Mouse (Mus musculus) limb, embryonic 14.5 days (tissue): ENCODE data around the gene Stub1. TPM values are rescaled to one million over a fixed set of nuclear protein-coding genes. Genes with fewer than 3 reads are reported as not detected.

Experiments used
- ATAC-seq: fragments of 200-750 bp; cut with Nextera tagmentation; 2 replicates; pipeline ENCODE4 v1.8.0; 2017; ENCODE audit warnings: low read depth, moderate number of reproducible peaks, moderate TSS enrichment; ENCODE audit not compliant: low FRiP score
- DNase-seq: peaks from one replicate; pipeline ENCODE4 v3.0.0-alpha.2; 2015; ENCODE audit warnings: low spot score
- H3K27ac ChIP-seq: fragments of 300-500 bp; sonication (generic); replicated peaks from 2 replicates; pipeline ENCODE4 v1.5.1; 2014; ENCODE audit warnings: low read depth, mild to moderate bottlenecking, low read length, moderate library complexity, mixed read lengths
- H3K27me3 ChIP-seq: fragments of 300-500 bp; sonication (generic); 2 replicates; pipeline ENCODE4 v1.6.1; 2014; ENCODE audit warnings: low read length, mixed read lengths; ENCODE audit not compliant: control insufficient read depth, insufficient read depth
- H3K36me3 ChIP-seq: fragments of 300-500 bp; sonication (generic); 2 replicates; pipeline ENCODE4 v1.6.1; 2014; ENCODE audit warnings: mild to moderate bottlenecking, low read length, moderate library complexity, mixed read lengths; ENCODE audit not compliant: control insufficient read depth, insufficient read depth
- H3K4me1 ChIP-seq: fragments of 300-500 bp; sonication (generic); 2 replicates; pipeline ENCODE4 v1.6.1; 2014; ENCODE audit warnings: antibody characterized with exemption, low read length, mixed read lengths; ENCODE audit not compliant: control insufficient read depth, insufficient read depth
- H3K4me2 ChIP-seq: fragments of 300-500 bp; sonication (generic); replicated peaks from 2 replicates; pipeline ENCODE4 v1.6.1; 2014; ENCODE audit warnings: low read depth, mild to moderate bottlenecking, low read length, moderate library complexity; ENCODE audit not compliant: severe bottlenecking
- H3K4me3 ChIP-seq: fragments of 300-500 bp; sonication (generic); replicated peaks from 2 replicates; pipeline ENCODE4 v1.5.1; 2014; ENCODE audit warnings: low read length
- H3K9ac ChIP-seq: fragments of 300-500 bp; sonication (generic); 2 replicates; pipeline ENCODE4 v1.6.1; 2014; ENCODE audit warnings: mild to moderate bottlenecking, low read depth, low read length, moderate library complexity; ENCODE audit not compliant: severe bottlenecking
- H3K9me3 ChIP-seq: fragments of 300-500 bp; sonication (generic); 2 replicates; pipeline ENCODE4 v1.6.1; 2016; ENCODE audit warnings: low read length; ENCODE audit not compliant: control insufficient read depth
- POLR2A ChIP-seq: fragments of 200-500 bp; IDR thresholded peaks from 2 replicates; pipeline ENCODE4 v1.8.0; 2012; ENCODE audit warnings: inconsistent platforms, mild to moderate bottlenecking, moderate library complexity, borderline replicate concordance; ENCODE audit not compliant: insufficient read depth, insufficient read length; ENCODE audit errors: extremely low read depth
- WGBS: fragments of 180-500 bp; shearing (Covaris S2); extraction: QIAGEN DNeasy Blood & Tissue Kit; methylation state at CpG from one replicate; pipeline ENCODE4 v1.1.7; 2014; 5-methylcytosine and 5-hydroxymethylcytosine counted together
- polyA plus RNA-seq, 2 experiments: library from polyadenylated mRNA; depleted of rRNA in 1 of 2; stranded (reverse) in 1 of 2; unstranded in 1 of 2; fragments of >200 nt; fragmentation: Nextera tagmentation in 1 of 2; extraction: Ambion mirVana in 1 of 2; gene quantifications; 2 replicates each; pipeline versions ENCODE4 v1.2.1 to v1.2.3; 2012 to 2014

The Stub1 gene
- polyA plus RNA-seq, 2 experiments, result 338 to 350 TPM

- Histone ChIP-seq H3K27ac (peak overlapping the region; percentile 81), H3K4me3 (peak overlapping the region; percentile 67), H3K9me3 (no peaks in the 10 kb centered on the region), H3K4me2 (peak overlapping the region; percentile 79), H3K27me3 (no peaks in the 10 kb centered on the region), H3K4me1 (peaks cover 36% of the 10 kb centered on the region), H3K36me3 (peaks cover 41% of the 10 kb centered on the region), H3K9ac (peak overlapping the region; percentile 73)
- DNase-seq (no peak), ATAC-seq (no peak)
- WGBS, result 42% methylated on average over 8 of the region's 8 CpGs
- no peak for TF ChIP-seq POLR2A
These were observed 3.6 kb downstream of the Stub1 start for GRCm38 (mm10) chr17:25829558-25830017.

GRCm38 (mm10) chr17:25828712-25829557 lies 4.3 kb downstream of the Stub1 start, which contains the start of gene Jmjd8:
Gene Jmjd8 (plus strand): TSS chr17:25828867.
- no peaks in the 10 kb centered on the region for H3K27me3 ChIP-seq
- H3K4me2 ChIP-seq, result peak within 1 kb of the TSS; percentile 79
- 2% methylated on average over 32 of the region's 32 CpGs for WGBS
- peak within 1 kb of the TSS; percentile 67 for H3K4me3 ChIP-seq
- H3K36me3 ChIP-seq, result peaks cover 41% of the 10 kb centered on the region
- H3K4me1 ChIP-seq, result peaks cover 36% of the 10 kb centered on the region
- DNase-seq (peak; percentile 87), ATAC-seq (peak; percentile 54)
- peak within 1 kb of the TSS; percentile 81 for H3K27ac ChIP-seq
- H3K9me3 ChIP-seq, result no peaks in the 10 kb centered on the region
- TF ChIP-seq POLR2A, result peak; percentile 63; the same call in 1 of the 2 replicates
- H3K9ac ChIP-seq, result peak within 1 kb of the TSS; percentile 73

DNA sequence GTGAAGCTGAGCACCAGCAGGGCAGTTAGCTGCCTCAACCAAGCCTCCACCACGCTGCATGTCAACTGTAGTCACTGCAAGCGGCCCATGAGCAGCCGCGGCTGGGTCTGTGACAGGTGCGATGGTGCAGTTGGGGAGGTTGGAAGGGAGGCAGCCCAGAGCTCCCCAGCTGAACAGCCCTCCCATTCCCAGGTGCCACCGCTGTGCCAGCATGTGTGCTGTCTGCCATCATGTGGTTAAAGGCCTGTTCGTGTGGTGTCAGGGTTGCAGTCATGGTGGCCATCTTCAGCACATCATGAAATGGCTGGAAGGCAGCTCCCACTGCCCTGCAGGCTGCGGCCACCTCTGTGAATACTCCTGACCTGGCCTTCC lies 5.0 kb downstream of the Stub1 start:
- DNase-seq (no peak), ATAC-seq (no peak)
- peaks cover 34% of the 10 kb centered on the region for H3K4me1 ChIP-seq
- no peak for TF ChIP-seq POLR2A
- peaks cover 41% of the 10 kb centered on the region for H3K36me3 ChIP-seq
- peak overlapping the region; percentile 73; the same call in 1 of the 2 replicates for H3K9ac ChIP-seq
- H3K4me2 ChIP-seq, result peak overlapping the region; percentile 79
- H3K27me3 ChIP-seq, result no peaks in the 10 kb centered on the region
- WGBS, result 88% methylated on average over 8 of the region's 8 CpGs
- peak overlapping the region; percentile 67 for H3K4me3 ChIP-seq
- H3K9me3 ChIP-seq, result no peaks in the 10 kb centered on the region
- H3K27ac ChIP-seq, result peak overlapping the region; percentile 81; the same call in 1 of the 2 replicates

GRCm38 (mm10) chr17:25827546-25828222 lies 5.5 kb downstream of the Stub1 start:
- ATAC-seq, result no peak
- Histone ChIP-seq H3K9me3 (no peaks in the 10 kb centered on the region), H3K27me3 (no peaks in the 10 kb centered on the region), H3K36me3 (peaks cover 41% of the 10 kb centered on the region), H3K9ac (no peak overlapping the region), H3K4me2 (no peak overlapping the region), H3K4me1 (peaks cover 34% of the 10 kb centered on the region), H3K4me3 (no peak overlapping the region), H3K27ac (no peak overlapping the region)
- no peak for TF ChIP-seq POLR2A
- 91% methylated on average over 22 of the region's 22 CpGs for WGBS
- DNase-seq, result no peak

GRCm38 (mm10) chr17:25827011-25827410 lies 6.2 kb downstream of the Stub1 start:
- no peaks in the 10 kb centered on the region for H3K27me3 ChIP-seq
- no peak overlapping the region for H3K4me3 ChIP-seq
- peaks cover 41% of the 10 kb centered on the region for H3K36me3 ChIP-seq
- H3K27ac ChIP-seq, result no peak overlapping the region
- no peak for TF ChIP-seq POLR2A
- no peak for DNase-seq
- no peaks in the 10 kb centered on the region for H3K9me3 ChIP-seq
- no peak overlapping the region for H3K9ac ChIP-seq
- H3K4me1 ChIP-seq, result peaks cover 34% of the 10 kb centered on the region
- WGBS, result 96% methylated on average over 13 of the region's 13 CpGs
- no peak overlapping the region for H3K4me2 ChIP-seq
- ATAC-seq, result no peak
